Mouse (Mus musculus): Measurements from ENCODE around the gene Eif4a2. TPM values are rescaled to one million over a fixed set of nuclear protein-coding genes. Genes with fewer than 3 reads are reported as not detected.

Gene Eif4a2
- polyA plus RNA-seq, 2 experiments from 2014 or later: 558 to 662 TPM

DNA sequence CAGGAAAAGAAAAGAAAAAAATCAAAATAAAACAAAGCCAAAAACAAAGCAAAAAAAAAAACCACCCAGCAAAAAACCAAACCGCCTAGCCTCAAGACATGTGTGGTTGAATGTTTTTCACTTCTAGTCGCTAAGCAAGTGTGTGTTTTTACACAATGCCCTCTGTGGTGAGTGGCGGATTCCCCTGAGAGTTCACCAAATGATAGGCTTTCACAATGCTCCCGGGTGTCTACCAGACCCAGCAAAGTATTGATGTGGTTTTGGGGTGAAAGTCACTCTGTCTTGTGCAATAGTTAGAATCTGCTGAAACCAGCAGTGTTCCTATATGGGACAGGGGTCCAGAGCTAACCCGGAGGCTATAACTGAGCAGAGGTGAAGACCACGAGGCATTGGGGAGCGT, 37.1 kb downstream of the Eif4a2 start:
- ATAC-seq: peak; percentile 93

- no peak for ATAC-seq
These were observed 38.0 kb downstream of the Eif4a2 start for GRCm38 (mm10) chr16:23145211-23145610.

- no peak for ATAC-seq
These were observed 39.0 kb downstream of the Eif4a2 start, which contains the start of gene Adipoq for GRCm38 (mm10) chr16:23146280-23146679. Gene Adipoq (plus strand): TSS chr16:23146536.

GRCm38 (mm10) chr16:23148936-23149335, 41.7 kb downstream of the Eif4a2 start:
- ATAC-seq: no peak

- ATAC-seq: no peak
These were observed 42.2 kb downstream of the Eif4a2 start for GRCm38 (mm10) chr16:23149396-23149795.

GRCm38 (mm10) chr16:23151423-23151822, 44.2 kb downstream of the Eif4a2 start:
- peak; percentile 86 for ATAC-seq

GRCm38 (mm10) chr16:23154261-23154660, 47.0 kb downstream of the Eif4a2 start:
- ATAC-seq: peak; percentile 37

DNA sequence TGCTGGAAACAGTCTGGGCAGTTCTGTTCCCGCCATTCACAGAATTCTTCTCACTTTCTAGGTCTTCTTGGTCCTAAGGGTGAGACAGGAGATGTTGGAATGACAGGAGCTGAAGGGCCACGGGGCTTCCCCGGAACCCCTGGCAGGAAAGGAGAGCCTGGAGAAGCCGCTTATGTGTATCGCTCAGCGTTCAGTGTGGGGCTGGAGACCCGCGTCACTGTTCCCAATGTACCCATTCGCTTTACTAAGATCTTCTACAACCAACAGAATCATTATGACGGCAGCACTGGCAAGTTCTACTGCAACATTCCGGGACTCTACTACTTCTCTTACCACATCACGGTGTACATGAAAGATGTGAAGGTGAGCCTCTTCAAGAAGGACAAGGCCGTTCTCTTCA, 49.8 kb downstream of the Eif4a2 start:
- ATAC-seq: no peak

DNA sequence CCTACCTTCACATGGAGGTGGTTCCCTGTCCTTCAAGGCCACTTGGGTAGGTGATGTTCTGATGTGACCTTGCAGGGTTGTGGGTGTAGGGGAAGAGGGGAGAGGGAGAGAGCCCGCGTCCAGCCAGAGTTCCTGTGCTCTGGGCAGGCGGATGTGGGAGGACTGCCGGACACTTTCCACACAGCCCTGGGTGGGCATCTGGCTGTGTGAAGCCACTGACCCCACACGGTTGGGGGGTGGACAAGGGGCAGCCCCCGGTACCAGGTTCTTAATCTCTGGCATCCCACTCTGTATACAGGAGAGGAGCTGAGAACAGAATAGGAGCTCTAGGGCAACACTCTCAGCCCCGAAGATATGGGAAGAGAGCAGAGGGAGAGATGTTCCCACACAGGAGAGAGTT, 51.0 kb downstream of the Eif4a2 start:
- ATAC-seq: no peak

DNA sequence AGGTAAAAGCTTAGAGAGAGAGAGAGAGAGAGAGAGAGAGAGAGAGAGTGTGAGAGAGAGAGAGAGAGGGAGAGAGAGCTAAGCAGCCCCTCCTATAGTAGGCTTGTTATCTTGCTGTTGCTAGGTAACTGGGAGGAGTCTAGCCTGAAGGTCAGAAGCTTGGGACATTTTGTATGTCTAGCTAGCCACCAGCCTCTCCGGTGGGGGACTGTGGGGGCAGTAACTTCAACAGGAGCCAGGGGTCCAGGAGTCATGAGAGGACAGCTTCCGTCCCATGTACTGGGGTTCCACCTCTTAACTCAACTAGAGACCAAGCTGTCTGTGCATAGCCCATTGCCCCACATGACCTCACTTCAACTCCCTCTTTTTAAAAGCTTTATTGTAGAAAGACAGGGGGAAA, 51.7 kb downstream of the Eif4a2 start:
- ATAC-seq: no peak

- ATAC-seq: no peak
These were observed 52.5 kb downstream of the Eif4a2 start for GRCm38 (mm10) chr16:23159749-23160148.

DNA sequence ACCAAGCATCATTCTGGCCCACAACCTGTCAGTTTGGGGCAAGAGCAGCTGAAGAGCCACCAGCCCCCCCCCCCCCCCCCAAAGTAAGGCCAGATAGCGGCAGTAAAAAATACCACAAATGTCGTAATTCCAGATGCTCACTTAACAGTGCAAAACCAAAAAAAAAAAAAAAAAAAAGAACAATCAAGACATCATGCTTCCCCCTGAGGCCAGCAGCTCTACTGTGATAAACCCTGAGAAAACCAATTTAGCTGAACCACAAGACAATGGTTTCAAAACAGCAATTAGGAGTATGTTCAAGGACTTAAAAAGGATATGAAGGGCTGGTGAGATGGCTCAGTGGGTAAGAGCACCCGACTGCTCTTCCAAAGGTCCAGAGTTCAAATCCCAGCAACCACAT, 54.9 kb downstream of the Eif4a2 start:
- no peak for ATAC-seq

Other genes starting within 250 kb of the Eif4a2 start
- gene Tbccd1, start 249.8 kb upstream of the Eif4a2 start, polyA plus RNA-seq (2017; shearing (Covaris generic)): 10 to 100 TPM; 18.1 to 34.5 TPM
- gene Dnajb11, start 249.6 kb upstream of the Eif4a2 start, polyA plus RNA-seq (2017; shearing (Covaris generic)): 10 to 100 TPM; 45.0 to 54.4 TPM
- not detected for gene Ahsg, start 216.2 kb upstream of the Eif4a2 start, polyA plus RNA-seq (2017; shearing (Covaris generic))
- gene Fetub, start 189.1 kb upstream of the Eif4a2 start, polyA plus RNA-seq (2017; shearing (Covaris generic)): not detected
- not detected for gene Hrg, start 156.4 kb upstream of the Eif4a2 start, polyA plus RNA-seq (2017; shearing (Covaris generic))
- not detected for gene Kng2, start 78.0 kb upstream of the Eif4a2 start, polyA plus RNA-seq (2017; shearing (Covaris generic))
- not detected for gene Kng1, start 49.6 kb upstream of the Eif4a2 start, polyA plus RNA-seq (2017; shearing (Covaris generic))
- 10 to 100 TPM; 38.4 to 51.1 TPM for gene Rfc4, start 20.3 kb downstream of the Eif4a2 start, polyA plus RNA-seq (2017; shearing (Covaris generic))
- gene Adipoq, start 39.1 kb downstream of the Eif4a2 start, polyA plus RNA-seq (2017; shearing (Covaris generic)): not detected
- gene St6gal1, start 117.3 kb downstream of the Eif4a2 start, polyA plus RNA-seq (2017; shearing (Covaris generic)): 10 to 100 TPM; 70.1 to 99.5 TPM